Mouse (Mus musculus): Measurements from ENCODE around the gene Plekha7. TPM values are rescaled to one million over a fixed set of nuclear protein-coding genes. Genes with fewer than 3 reads are reported as not detected.

Gene Plekha7
- total RNA-seq (2014; rRNA removed): 17.7 and 22.8 TPM in 2 replicates
- polyA plus RNA-seq (2015; fragmentation: Nextera tagmentation; extraction: Ambion mirVana): 7.6 and 7.9 TPM in 2 replicates

GRCm38 (mm10) chr7:116307871-116308631 lies at the start of gene Plekha7:
Plekha7 (minus strand) TSS chr7:116308376.
- peak within 1 kb of the TSS; percentile 45; the same call in 1 of the 2 replicates for H3K27ac ChIP-seq
- peak; percentile 23 for DNase-seq (ENCODE audit: low spot score)

GRCm38 (mm10) chr7:116336226-116336625 lies 28.1 kb upstream of the Plekha7 start:
- Histone ChIP-seq H3K9me3 (ENCODE audit: low read length) (no peaks in the 10 kb centered on the region), H3K4me3 (ENCODE audit: low read length) (no peak overlapping the region), H3K36me3 (ENCODE audit: insufficient read depth, low read length) (peaks cover 5% of the 10 kb centered on the region; the same call in 1 of the 2 replicates), H3K27ac (no peak overlapping the region), H3K27me3 (ENCODE audit: insufficient read depth, low read length) (no peaks in the 10 kb centered on the region), H3K4me2 (ENCODE audit: low read depth, low read length) (no peak overlapping the region), H3K9ac (replicated peaks; ENCODE audit: low read length) (no peak overlapping the region), H3K4me1 (ENCODE audit: insufficient read depth, low read length) (no peaks in the 10 kb centered on the region; the same call in 1 of the 2 replicates)
- 74% methylated on average over 1 of the region's 1 CpGs for WGBS
- ATAC-seq (no peak), DNase-seq (ENCODE audit: low spot score) (peak; percentile 64)
- peak; percentile 69 for TF ChIP-seq CTCF (IDR thresholded peaks at IDR 0.05; ENCODE audit: low read depth)

More at GRCm38 (mm10) chr7:116307871-116308631, at the start of gene Plekha7:
- Histone ChIP-seq H3K4me2 (ENCODE audit: low read depth, low read length) (peak within 1 kb of the TSS; percentile 100), H3K36me3 (ENCODE audit: insufficient read depth, low read length) (no peaks in the 10 kb centered on the region), H3K4me1 (ENCODE audit: insufficient read depth, low read length) (no peaks in the 10 kb centered on the region; the same call in 1 of the 2 replicates), H3K4me3 (ENCODE audit: low read length) (peak within 1 kb of the TSS; percentile 67), H3K9me3 (ENCODE audit: low read length) (no peaks in the 10 kb centered on the region), H3K9ac (replicated peaks; ENCODE audit: low read length) (peak within 1 kb of the TSS; percentile 53), H3K27me3 (ENCODE audit: insufficient read depth, low read length) (0 out of 2 replicates have a peak, but pooled peaks cover 6% of the 10 kb centered on the region)
- no peak for TF ChIP-seq CTCF (IDR thresholded peaks at IDR 0.05; ENCODE audit: low read depth)
- WGBS: under 1% methylated on average over 52 of the region's 65 CpGs
- ATAC-seq: peak; percentile 66

GRCm38 (mm10) chr7:116335133-116335532 lies 27.0 kb upstream of the Plekha7 start:
- DNase-seq (ENCODE audit: low spot score) (no peak), ATAC-seq (no peak)
- no peaks in the 10 kb centered on the region for H3K9me3 ChIP-seq (ENCODE audit: low read length)
- H3K4me2 ChIP-seq (ENCODE audit: low read depth, low read length): peak overlapping the region; percentile 87; the same call in 1 of the 2 replicates
- WGBS: 69% methylated on average over 6 of the region's 6 CpGs
- H3K4me3 ChIP-seq (ENCODE audit: low read length): 0 out of 2 replicates have a peak overlapping the region, but pooled peaks have one; percentile 78
- H3K36me3 ChIP-seq (ENCODE audit: insufficient read depth, low read length): peaks cover 8% of the 10 kb centered on the region; the same call in 1 of the 2 replicates
- H3K27me3 ChIP-seq (ENCODE audit: insufficient read depth, low read length): no peaks in the 10 kb centered on the region
- TF ChIP-seq CTCF (IDR thresholded peaks at IDR 0.05; ENCODE audit: low read depth): no peak
- no peak overlapping the region for H3K27ac ChIP-seq
- H3K4me1 ChIP-seq (ENCODE audit: insufficient read depth, low read length): no peaks in the 10 kb centered on the region; the same call in 1 of the 2 replicates
- H3K9ac ChIP-seq (replicated peaks; ENCODE audit: low read length): no peak overlapping the region

GRCm38 (mm10) chr7:116334669-116335038 lies 26.5 kb upstream of the Plekha7 start:
- Histone ChIP-seq H3K9me3 (ENCODE audit: low read length) (no peaks in the 10 kb centered on the region), H3K27me3 (ENCODE audit: insufficient read depth, low read length) (no peaks in the 10 kb centered on the region), H3K4me2 (ENCODE audit: low read depth, low read length) (peak overlapping the region; percentile 87), H3K27ac (peak overlapping the region; percentile 91), H3K4me1 (ENCODE audit: insufficient read depth, low read length) (no peaks in the 10 kb centered on the region; the same call in 1 of the 2 replicates), H3K4me3 (ENCODE audit: low read length) (peak overlapping the region; percentile 78), H3K36me3 (ENCODE audit: insufficient read depth, low read length) (peaks cover 13% of the 10 kb centered on the region), H3K9ac (replicated peaks; ENCODE audit: low read length) (peak overlapping the region; percentile 88)
- no peak for TF ChIP-seq CTCF (IDR thresholded peaks at IDR 0.05; ENCODE audit: low read depth)
- WGBS: 24% methylated on average over 8 of the region's 8 CpGs
- DNase-seq (ENCODE audit: low spot score) (peak; percentile 6), ATAC-seq (no peak)

GRCm38 (mm10) chr7:116333713-116334668 lies 25.8 kb upstream of the Plekha7 start, which contains the start of gene Rps13:
Rps13 (minus strand) TSS chr7:116334195.
- H3K4me3 ChIP-seq (ENCODE audit: low read length): peak within 1 kb of the TSS; percentile 78
- peaks cover 14% of the 10 kb centered on the region for H3K36me3 ChIP-seq (ENCODE audit: insufficient read depth, low read length)
- peak within 1 kb of the TSS; percentile 87 for H3K4me2 ChIP-seq (ENCODE audit: low read depth, low read length)
- ATAC-seq (peak; percentile 100), DNase-seq (ENCODE audit: low spot score) (peak; percentile 99)
- H3K9ac ChIP-seq (replicated peaks; ENCODE audit: low read length): peak within 1 kb of the TSS; percentile 88
- H3K9me3 ChIP-seq (ENCODE audit: low read length): no peaks in the 10 kb centered on the region
- H3K4me1 ChIP-seq (ENCODE audit: insufficient read depth, low read length): no peaks in the 10 kb centered on the region; the same call in 1 of the 2 replicates
- H3K27me3 ChIP-seq (ENCODE audit: insufficient read depth, low read length): no peaks in the 10 kb centered on the region
- WGBS: under 1% methylated on average over 77 of the region's 78 CpGs
- TF ChIP-seq CTCF (IDR thresholded peaks at IDR 0.05; ENCODE audit: low read depth): no peak
- H3K27ac ChIP-seq: peak within 1 kb of the TSS; percentile 91

GRCm38 (mm10) chr7:116331246-116331645 lies 23.1 kb upstream of the Plekha7 start:
- Histone ChIP-seq H3K36me3 (ENCODE audit: insufficient read depth, low read length) (peaks cover 14% of the 10 kb centered on the region), H3K27me3 (ENCODE audit: insufficient read depth, low read length) (no peaks in the 10 kb centered on the region), H3K4me1 (ENCODE audit: insufficient read depth, low read length) (no peaks in the 10 kb centered on the region; the same call in 1 of the 2 replicates), H3K4me3 (ENCODE audit: low read length) (no peak overlapping the region), H3K4me2 (ENCODE audit: low read depth, low read length) (no peak overlapping the region), H3K9ac (replicated peaks; ENCODE audit: low read length) (no peak overlapping the region), H3K27ac (no peak overlapping the region), H3K9me3 (ENCODE audit: low read length) (no peaks in the 10 kb centered on the region)
- no peak for TF ChIP-seq CTCF (IDR thresholded peaks at IDR 0.05; ENCODE audit: low read depth)
- 95% methylated on average over 2 of the region's 2 CpGs for WGBS
- ATAC-seq (no peak), DNase-seq (ENCODE audit: low spot score) (no peak)

Data from hindbrain, postnatal 0 days (tissue).